Mouse (Mus musculus): ENCODE results near the gene Trem3. TPM values are rescaled to one million over a fixed set of nuclear protein-coding genes. Genes with fewer than 3 reads are reported as not detected.

Gene Trem3
- polyA plus RNA-seq (2012; rRNA removed): 0.11 TPM in 1 of 2 replicates, not detected in the other

DNA sequence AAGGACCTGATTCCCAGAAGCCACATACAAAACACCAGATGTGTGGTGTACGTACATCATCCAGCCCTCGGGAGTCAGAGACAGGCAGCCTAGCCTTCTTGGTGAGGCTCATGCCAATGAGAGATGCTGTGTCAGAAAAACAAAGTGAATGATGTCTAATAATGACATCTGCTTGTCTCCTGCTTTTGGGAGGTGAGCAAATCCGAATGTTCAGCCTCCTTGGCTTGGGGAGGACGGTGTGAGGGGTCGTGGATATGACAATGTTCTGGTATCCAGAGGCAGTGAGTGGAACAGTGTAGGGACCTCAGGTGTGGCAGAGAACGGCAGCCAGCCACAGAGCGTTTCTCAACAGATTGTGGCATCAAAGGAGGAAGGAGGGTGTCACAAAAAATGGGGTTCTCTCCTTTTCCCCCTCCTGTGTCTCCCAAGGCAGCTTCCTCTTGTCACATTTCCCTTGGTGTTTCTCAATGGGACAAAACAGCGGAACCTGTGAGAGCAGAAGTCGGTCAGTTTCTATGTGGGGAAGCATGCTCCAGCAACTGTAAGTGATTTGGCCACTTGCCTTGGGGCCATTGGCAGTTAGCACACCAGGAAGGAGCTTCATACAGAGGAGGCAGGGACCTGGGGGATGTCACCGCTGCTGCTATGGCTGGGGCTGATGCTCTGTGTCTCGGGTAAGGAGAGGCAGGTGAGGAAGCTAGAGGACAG is at the start of gene Trem3:
Trem3 (plus strand) TSS at position 557 of the 708 bp plus-strand sequence.

DNA sequence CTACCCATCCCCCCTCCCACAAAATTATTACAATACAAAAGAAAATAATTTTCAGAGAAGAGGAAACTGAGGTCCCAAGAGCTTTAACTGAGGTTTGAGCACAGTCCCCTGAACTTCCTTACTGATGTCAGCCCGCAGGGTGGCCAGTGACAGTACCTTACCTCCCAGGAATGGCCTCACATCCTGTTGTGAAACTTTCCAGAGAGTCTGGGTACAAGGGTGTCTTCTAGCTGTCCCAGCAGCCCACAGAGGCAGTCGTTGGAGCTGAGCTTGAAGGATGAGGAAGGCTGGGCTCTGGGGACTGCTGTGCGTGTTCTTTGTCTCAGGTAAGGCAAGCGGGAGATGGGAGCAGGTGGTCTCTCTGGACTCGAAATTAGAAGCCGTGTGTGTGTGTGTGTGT is 15.1 kb upstream of the Trem3 start, which contains the start of gene Trem1:
Trem1 (plus strand) TSS at position 251 of the 400 bp plus-strand sequence.

DNA sequence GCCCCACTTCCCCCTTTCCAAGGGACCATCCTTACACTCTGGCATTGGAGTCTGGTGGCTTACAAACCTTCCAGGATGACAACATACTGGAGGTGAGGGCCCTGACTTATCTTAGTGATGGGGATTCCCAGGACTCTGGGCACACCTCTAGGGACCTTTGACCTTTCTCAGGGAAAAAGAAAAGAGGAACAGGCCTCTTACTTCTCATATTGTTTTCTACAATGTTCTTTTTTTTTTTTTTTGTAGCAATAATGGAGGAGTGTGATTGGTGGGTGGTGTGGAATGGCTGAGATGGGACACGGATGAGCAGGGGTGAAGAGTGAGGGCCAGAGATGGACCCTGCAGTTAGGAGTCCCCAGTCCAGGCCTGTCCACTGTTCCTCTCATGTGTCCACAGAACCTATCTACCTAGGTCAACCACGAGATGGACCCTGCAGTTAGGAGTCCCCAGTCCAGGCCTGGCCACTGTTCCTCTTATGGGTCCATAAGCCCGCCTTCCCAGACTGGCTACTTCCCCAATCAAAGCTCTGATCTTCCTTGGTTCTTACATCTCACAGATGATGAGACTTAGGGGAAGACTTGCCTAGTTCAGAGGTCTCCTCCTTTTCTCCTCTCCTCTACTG is 16.3 kb downstream of the Trem3 start, which contains the start of gene Treml4:
Treml4 (plus strand) TSS at position 555 of the 622 bp plus-strand sequence.

DNA sequence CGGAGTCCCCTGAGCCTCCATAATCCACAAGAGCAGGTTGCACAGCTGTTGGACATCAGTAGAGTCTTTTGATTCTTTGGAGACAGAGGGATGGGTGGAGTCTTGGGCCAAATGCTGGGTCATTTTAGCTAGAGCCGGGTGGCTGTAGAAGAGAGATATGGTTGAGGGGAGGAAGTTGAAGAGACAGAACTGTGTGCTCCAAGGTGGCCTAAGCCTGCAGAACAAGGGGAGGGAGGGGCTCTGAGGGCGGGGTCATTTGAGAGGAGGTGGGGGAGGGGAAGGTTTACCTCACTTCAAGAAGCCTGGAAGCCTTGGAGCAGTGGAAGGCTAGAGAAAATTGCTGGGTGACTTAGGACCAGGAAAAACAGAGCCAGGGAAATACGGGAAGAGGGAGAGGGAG is 51.6 kb downstream of the Trem3 start, which contains the start of gene Treml2:
Treml2 (plus strand) TSS at position 296 of the 400 bp plus-strand sequence.

Other genes starting within 250 kb of the Trem3 start
- gene 1700122O11Rik, start 209.5 kb upstream of the Trem3 start, polyA plus RNA-seq (2012; rRNA removed): not detected in 2 replicates
- not detected in 2 replicates for gene 1700067P10Rik, start 158.5 kb upstream of the Trem3 start, polyA plus RNA-seq (2012; rRNA removed)
- not detected in 2 replicates for gene 9830107B12Rik, start 101.5 kb upstream of the Trem3 start, polyA plus RNA-seq (2012; rRNA removed)
- gene A530064D06Rik, start 80.5 kb upstream of the Trem3 start, polyA plus RNA-seq (2012; rRNA removed): 0.11 and 0.16 TPM in 2 replicates
- gene Trem1, start 15.0 kb upstream of the Trem3 start, polyA plus RNA-seq (2012; rRNA removed): 0.01 and 0.08 TPM in 2 replicates
- 0.17 TPM in 1 of 2 replicates, not detected in the other for gene Treml4, start 16.5 kb downstream of the Trem3 start, polyA plus RNA-seq (2012; rRNA removed)
- 0.38 and 0.43 TPM in 2 replicates for gene Treml2, start 51.7 kb downstream of the Trem3 start, polyA plus RNA-seq (2012; rRNA removed)
- gene B430306N03Rik, start 68.4 kb downstream of the Trem3 start, polyA plus RNA-seq (2012; rRNA removed): 0.38 and 0.60 TPM in 2 replicates
- 7.0 and 8.5 TPM in 2 replicates for gene Trem2, start 98.6 kb downstream of the Trem3 start, polyA plus RNA-seq (2012; rRNA removed)
- gene Treml1, start 112.1 kb downstream of the Trem3 start, polyA plus RNA-seq (2012; rRNA removed): 0.45 and 0.65 TPM in 2 replicates
- gene Nfya, start 162.1 kb downstream of the Trem3 start, polyA plus RNA-seq (2012; rRNA removed): 81.6 and 97.0 TPM in 2 replicates
- 31.5 and 37.0 TPM in 2 replicates for gene Oard1, start 162.2 kb downstream of the Trem3 start, polyA plus RNA-seq (2012; rRNA removed)
- gene Apobec2, start 185.2 kb downstream of the Trem3 start, polyA plus RNA-seq (2012; rRNA removed): 0.11 and 4.3 TPM in 2 replicates
- gene Tspo2, start 203.7 kb downstream of the Trem3 start, polyA plus RNA-seq (2012; rRNA removed): 3.1 and 3.2 TPM in 2 replicates
- 0.10 and 0.19 TPM in 2 replicates for gene Unc5cl, start 207.1 kb downstream of the Trem3 start, polyA plus RNA-seq (2012; rRNA removed)

Data from central nervous system, embryonic 14 days (tissue).